Mouse (Mus musculus) lung, postnatal 10 days (tissue): ENCODE results near the gene Parp9.
A peak's percentile ranks its signal among the peaks of the same experiment; 100 is the strongest.
"Not testable (repeated sequence)": the region's sequence is repeated elsewhere in the genome, so short reads cannot be mapped to it uniquely, and the experiment has no call there.

Source experiments
- DNase-seq: peaks from one replicate; pipeline ENCODE4 v3.0.0; 2021

The Parp9 gene

GRCm38 (mm10) chr16:35932179-35933055, 5.9 kb upstream of the Parp9 start:
- no peak for DNase-seq

- DNase-seq: no peak
Measured at GRCm38 (mm10) chr16:35933181-35933580, 5.1 kb upstream of the Parp9 start.

GRCm38 (mm10) chr16:35939261-35939660, 991 bp downstream of the Parp9 start:
- DNase-seq: peak; percentile 52

- peak; percentile 92 for DNase-seq
Measured at GRCm38 (mm10) chr16:35939690-35940089, 1.4 kb downstream of the Parp9 start.

GRCm38 (mm10) chr16:35941382-35941781, 3.1 kb downstream of the Parp9 start:
- peak; percentile 27 for DNase-seq

GRCm38 (mm10) chr16:35949264-35949663, 11.0 kb downstream of the Parp9 start:
- DNase-seq: no peak

GRCm38 (mm10) chr16:35951216-35951615, 12.9 kb downstream of the Parp9 start:
- no peak for DNase-seq

GRCm38 (mm10) chr16:35952628-35953130, 14.4 kb downstream of the Parp9 start:
- DNase-seq: no peak

- not testable (repeated sequence) for DNase-seq
Measured at GRCm38 (mm10) chr16:35965991-35966390, 27.7 kb downstream of the Parp9 start.

GRCm38 (mm10) chr16:35966411-35967115, 28.3 kb downstream of the Parp9 start:
- DNase-seq: no peak

GRCm38 (mm10) chr16:35967319-35967718, 29.0 kb downstream of the Parp9 start:
- no peak for DNase-seq

GRCm38 (mm10) chr16:35968149-35968548, 29.9 kb downstream of the Parp9 start:
- DNase-seq: no peak

GRCm38 (mm10) chr16:35974021-35974420, 35.8 kb downstream of the Parp9 start:
- no peak for DNase-seq

GRCm38 (mm10) chr16:35978450-35978849, 40.2 kb downstream of the Parp9 start, which contains the start of gene Kpna1:
TSS of gene Kpna1 (plus strand) at chr16:35978750.
- not testable (repeated sequence) for DNase-seq

GRCm38 (mm10) chr16:35981363-35981821, 43.1 kb downstream of the Parp9 start:
- DNase-seq: peak; percentile 100

GRCm38 (mm10) chr16:35982506-35982901, 44.2 kb downstream of the Parp9 start:
- no peak for DNase-seq

GRCm38 (mm10) chr16:35982902-35983516, 44.7 kb downstream of the Parp9 start:
- peak; percentile 93 for DNase-seq

GRCm38 (mm10) chr16:35983517-35984101, 45.3 kb downstream of the Parp9 start:
- DNase-seq: peak; percentile 78

GRCm38 (mm10) chr16:35984471-35984870, 46.2 kb downstream of the Parp9 start:
- DNase-seq: no peak

GRCm38 (mm10) chr16:35987930-35988329, 49.7 kb downstream of the Parp9 start:
- no peak for DNase-seq

- DNase-seq: no peak
Measured at GRCm38 (mm10) chr16:35992391-35992790, 54.1 kb downstream of the Parp9 start.

- no peak for DNase-seq
Measured at GRCm38 (mm10) chr16:35993316-35993715, 55.0 kb downstream of the Parp9 start.

- DNase-seq: not testable (repeated sequence)
Measured at GRCm38 (mm10) chr16:35998852-35999251, 60.6 kb downstream of the Parp9 start.
